Mouse (Mus musculus): ENCODE results near the gene Ascc3.

Ascc3 gene

GRCm38 (mm10) chr10:50763457-50764310 lies 171.2 kb downstream of the Ascc3 start:
- DNase-seq = no peak

DNA sequence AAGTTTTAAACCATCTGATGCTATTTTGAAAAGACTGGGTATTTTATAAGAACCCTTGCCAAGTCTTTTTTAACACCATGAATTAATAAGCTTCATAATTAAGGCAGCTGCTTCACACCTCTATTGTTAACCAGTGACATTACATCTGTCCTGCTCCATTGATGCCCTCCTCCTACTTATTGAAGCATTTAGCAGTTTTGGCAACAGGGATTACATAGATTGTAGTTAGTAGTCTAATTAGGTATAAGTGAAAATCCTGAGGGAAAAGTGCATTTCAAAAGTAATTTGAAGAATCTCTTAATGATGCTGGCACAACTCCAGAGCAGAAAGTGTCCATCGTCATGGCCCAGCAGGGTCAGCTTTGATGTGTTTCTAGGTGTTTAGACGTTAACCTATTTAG lies 180.3 kb downstream of the Ascc3 start:
- DNase-seq = no peak

GRCm38 (mm10) chr10:50773846-50774245 lies 181.4 kb downstream of the Ascc3 start:
- DNase-seq = no peak

- DNase-seq = no peak
These were observed 200.4 kb downstream of the Ascc3 start for GRCm38 (mm10) chr10:50792840-50793239.

DNA sequence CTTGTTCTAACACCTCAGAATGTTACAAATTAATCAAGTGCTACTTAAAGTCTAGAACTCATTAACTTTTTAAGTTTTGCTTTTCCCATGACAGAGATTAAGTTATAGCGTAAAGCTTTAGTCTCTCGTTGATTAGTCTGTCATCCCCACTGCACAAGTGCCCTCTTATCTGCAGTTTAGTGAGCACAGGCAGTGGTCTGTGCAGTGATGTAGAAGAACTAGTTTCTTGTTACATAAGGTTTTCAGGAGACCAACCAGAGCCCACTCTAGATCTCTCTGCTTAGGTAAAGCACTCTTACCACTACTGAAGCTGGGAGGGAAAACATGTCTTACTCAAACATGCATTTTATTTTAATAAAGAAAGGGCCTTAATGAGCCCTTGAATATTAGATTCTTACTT lies 209.1 kb downstream of the Ascc3 start:
- DNase-seq = no peak

DNA sequence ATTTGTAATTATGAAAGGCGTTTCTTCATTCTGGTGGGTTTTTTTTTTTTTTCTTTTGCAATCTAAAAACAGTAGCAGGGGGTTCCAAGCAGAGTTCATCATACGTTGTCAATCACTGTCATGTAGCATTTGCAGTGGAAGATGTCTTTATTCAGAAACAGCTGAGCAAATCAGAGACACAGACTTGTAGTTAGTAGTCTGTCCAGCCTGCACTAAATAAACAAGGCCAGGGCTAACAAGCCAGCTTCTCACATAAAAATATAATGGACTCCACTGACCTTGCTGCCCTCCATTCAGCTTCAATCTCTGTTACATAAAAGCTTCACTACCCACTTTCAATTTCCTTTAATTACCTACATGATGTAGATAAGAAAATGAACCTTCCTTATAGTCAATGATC lies 209.9 kb downstream of the Ascc3 start:
- DNase-seq = no peak

- no peak for DNase-seq
These were observed 213.7 kb downstream of the Ascc3 start for GRCm38 (mm10) chr10:50806166-50806565.

DNA sequence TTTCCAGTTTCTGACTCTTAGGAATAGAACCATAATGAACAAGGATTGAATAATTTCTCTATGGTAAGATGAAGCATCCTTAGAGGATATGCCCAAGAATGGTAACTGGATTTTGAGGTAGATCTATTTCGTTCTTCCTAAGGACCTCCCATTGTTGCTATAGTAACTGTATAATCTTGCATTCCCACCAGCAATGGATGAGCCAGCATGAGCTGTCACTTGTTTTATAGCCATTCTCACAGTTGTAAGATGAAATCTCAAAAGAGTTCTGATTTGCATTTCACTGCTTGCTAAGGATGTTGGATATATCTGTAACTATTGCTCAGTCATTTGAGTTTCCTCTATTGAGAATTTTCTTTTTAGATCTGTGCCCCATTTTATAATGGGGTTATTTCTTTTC lies 229.9 kb downstream of the Ascc3 start:
- DNase-seq = no peak

DNA sequence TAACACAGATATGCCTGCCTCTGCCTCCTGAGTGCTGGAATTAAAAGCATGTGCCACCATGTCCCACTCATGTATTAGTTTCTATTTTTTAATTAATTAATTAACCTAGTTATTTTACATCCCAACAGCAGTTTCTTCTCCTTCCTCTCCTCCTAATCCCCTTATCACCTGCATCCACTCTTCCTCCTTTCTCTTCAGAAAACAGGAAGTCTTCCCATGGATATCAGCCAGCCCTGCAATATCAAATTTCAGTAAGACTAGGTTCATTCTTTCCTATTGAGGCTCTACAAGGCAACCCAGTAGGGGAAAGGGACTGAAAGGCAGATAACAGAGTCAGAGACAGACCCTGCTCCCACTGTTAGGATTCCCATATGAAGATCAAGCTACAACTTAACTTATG lies 234.4 kb downstream of the Ascc3 start:
- no peak for DNase-seq

DNA sequence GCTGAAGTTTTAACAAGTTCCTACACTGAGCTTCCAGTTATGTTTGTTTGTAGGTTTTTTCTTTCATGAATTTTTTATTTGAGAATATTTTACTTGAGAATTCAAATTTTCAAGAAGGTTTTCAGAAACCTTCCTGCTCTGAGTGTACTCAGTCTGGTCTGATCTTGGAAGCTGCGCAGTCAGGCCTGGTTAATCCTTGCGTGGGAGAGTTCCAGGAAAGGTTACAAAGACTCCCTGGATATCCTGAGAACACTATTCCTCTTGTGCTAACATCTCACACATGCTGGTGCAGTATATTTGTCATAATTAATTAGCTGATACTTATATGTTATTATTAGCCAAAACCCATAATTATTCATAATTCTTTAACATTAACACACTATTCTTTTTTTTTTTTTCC lies 242.1 kb downstream of the Ascc3 start:
- no peak for DNase-seq

DNA sequence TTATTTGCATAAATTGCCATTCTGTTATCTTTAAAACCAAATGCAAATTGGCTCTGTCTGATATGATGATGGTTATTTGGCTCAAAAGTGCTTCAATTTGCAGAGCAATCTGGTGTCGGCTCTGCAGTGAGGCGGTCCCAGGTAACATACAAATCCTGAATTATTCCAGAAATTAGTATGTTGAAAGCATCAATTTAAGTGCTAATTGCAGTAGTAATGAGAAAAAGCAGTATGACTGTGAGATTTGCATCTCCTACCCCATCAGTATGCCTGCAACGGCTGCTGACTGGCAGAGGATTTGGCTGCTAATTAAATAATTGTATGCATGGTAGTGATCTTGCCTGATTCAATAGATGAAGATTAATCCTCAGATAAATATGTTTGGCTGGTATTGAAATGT lies 250.9 kb downstream of the Ascc3 start:
- no peak for DNase-seq

GRCm38 (mm10) chr10:50868202-50868601 lies 275.7 kb downstream of the Ascc3 start:
- no peak for DNase-seq

DNA sequence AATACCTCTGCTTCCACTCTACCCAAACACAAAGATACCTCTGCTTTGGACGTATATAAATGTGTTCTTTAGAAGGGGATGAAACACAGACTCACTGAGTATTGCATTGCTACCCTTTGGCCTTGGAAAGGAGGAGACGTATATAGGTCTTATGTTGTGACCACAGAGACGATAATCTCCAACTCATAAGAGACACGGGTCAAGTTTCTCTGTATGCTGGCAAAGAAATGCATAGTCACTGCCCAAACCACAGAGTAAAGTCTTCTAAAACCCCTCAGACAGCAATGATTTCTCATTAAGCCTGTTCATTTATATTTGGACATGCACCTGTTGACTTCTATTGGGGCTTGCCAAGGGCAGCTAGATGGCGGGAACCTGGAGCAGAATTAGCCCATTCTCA lies 284.5 kb downstream of the Ascc3 start:
- no peak for DNase-seq

GRCm38 (mm10) chr10:50881476-50882069 lies 289.1 kb downstream of the Ascc3 start:
- no peak for DNase-seq

DNA sequence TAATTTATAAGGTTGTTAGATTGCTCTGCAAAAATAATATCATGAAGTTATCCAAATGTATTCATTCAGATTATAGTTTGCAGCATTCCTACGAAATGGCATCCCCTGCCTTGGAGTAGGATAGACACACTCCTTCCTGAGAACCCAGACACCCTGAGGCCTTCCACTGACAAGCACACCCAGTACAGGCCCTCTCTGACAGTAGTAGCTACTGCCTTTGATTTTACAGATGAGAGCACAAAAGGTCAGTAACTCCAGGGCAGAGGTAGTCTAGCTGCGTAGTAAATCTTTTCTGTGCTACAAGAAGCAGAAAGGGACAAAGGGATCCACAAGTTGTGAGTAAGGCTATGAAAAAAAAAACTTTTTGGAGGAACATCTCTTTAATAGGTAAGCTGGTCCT lies 289.9 kb downstream of the Ascc3 start:
- no peak for DNase-seq

DNA sequence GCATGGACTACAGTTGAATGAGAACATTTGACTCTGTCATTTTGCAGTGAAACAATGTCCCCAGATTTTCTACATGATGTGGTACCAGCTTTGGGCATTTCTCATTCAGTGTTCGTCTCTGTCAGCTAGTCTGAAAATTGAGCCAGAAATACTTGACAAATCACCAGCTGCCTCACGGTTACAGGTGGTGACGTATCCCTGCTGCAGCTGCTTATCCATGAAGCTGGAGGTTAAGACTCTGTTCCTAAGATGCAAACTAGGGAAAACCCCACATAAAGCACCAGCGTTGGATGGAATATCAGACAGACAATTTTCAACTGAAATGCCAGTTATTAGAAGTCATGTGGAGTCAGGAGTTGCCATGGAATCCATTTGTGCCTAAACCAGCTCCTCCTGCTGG lies 293.8 kb downstream of the Ascc3 start:
- DNase-seq = no peak

- DNase-seq = no peak
These were observed 298.2 kb downstream of the Ascc3 start for GRCm38 (mm10) chr10:50890621-50891020.

GRCm38 (mm10) chr10:50891876-50892711 lies 299.6 kb downstream of the Ascc3 start:
- no peak for DNase-seq

- DNase-seq = no peak
These were observed 300.4 kb downstream of the Ascc3 start for GRCm38 (mm10) chr10:50892751-50893320.

GRCm38 (mm10) chr10:50893546-50893945 lies 301.1 kb downstream of the Ascc3 start:
- no peak for DNase-seq

- DNase-seq = peak; percentile 12
These were observed 301.9 kb downstream of the Ascc3 start, which contains the start of gene Sim1 for GRCm38 (mm10) chr10:50894170-50894991. Sim1 (plus strand) TSS chr10:50894754.

DNA sequence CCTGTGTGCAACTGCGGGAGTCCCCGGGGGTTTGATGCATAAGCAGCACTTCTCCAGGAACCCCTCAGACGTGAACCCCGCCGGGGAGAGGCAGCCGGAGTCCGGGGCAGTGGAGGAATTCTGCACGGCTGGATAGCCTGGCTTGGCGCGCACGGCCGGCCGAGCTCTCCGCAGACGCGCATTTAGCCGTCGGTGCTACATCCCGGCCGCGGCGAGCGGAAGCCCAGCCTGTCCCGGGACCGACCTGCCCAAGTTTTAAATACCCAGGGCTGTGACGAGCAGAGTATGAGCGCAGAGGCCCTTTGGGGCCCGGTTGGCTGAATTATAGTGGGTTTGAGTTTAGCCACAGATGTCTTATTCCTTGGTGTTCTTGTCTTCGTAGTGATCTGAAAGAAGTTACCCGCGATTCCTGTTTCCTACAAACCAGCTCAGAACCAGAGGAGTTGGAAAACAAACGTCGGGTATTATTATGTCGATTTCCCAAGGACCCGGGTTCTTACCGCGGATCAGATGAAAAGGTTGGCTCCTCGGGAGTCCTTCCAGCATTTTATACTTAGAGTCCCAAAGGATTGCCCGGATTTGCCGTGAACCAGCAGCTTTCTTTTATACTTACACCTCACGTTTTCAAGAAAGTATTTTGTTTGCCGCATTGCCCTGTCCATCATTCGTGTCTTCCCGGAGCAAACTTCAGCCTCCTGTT lies 302.8 kb downstream of the Ascc3 start:
- no peak for DNase-seq
